Mouse (Mus musculus): ENCODE measurements around the gene Icosl. TPM values are rescaled to one million over a fixed set of nuclear protein-coding genes. Genes with fewer than 3 reads are reported as not detected.

Icosl gene
- polyA plus RNA-seq, 1 experiment from 2014 or later = 4.9 TPM

GRCm38 (mm10) chr10:78057056-78057455 is 12.0 kb upstream of the Icosl start:
- Histone ChIP-seq H3K4me1 (ENCODE audit: control insufficient read depth, insufficient read depth, low read length) (0 out of 2 replicates have a peak, but pooled peaks cover 4% of the 10 kb centered on the region), H3K27me3 (replicated peaks; ENCODE audit: control insufficient read depth, insufficient read depth, low read length) (no peaks in the 10 kb centered on the region), H3K27ac (replicated peaks; ENCODE audit: low read depth, low read length) (no peak overlapping the region), H3K4me2 (ENCODE audit: low read depth, low read length) (no peak overlapping the region), H3K36me3 (ENCODE audit: control insufficient read depth, insufficient read depth, low read length) (no peaks in the 10 kb centered on the region), H3K9ac (ENCODE audit: low read depth, low read length) (no peak overlapping the region), H3K4me3 (ENCODE audit: low read depth, low read length) (no peak overlapping the region), H3K9me3 (ENCODE audit: control insufficient read depth, low read length) (no peaks in the 10 kb centered on the region)
- WGBS = 88% methylated on average over 8 of the region's 8 CpGs
- DNase-seq (ENCODE audit: low spot score) = no peak
- no peak for ATAC-seq (ENCODE audit: low read depth)

- Histone ChIP-seq H3K4me2 (ENCODE audit: low read depth, low read length) (no peak overlapping the region), H3K9ac (ENCODE audit: low read depth, low read length) (no peak overlapping the region), H3K9me3 (ENCODE audit: control insufficient read depth, low read length) (no peaks in the 10 kb centered on the region), H3K36me3 (ENCODE audit: control insufficient read depth, insufficient read depth, low read length) (no peaks in the 10 kb centered on the region), H3K27me3 (replicated peaks; ENCODE audit: control insufficient read depth, insufficient read depth, low read length) (no peaks in the 10 kb centered on the region; the same call in 1 of the 2 replicates), H3K4me1 (ENCODE audit: control insufficient read depth, insufficient read depth, low read length) (no peaks in the 10 kb centered on the region), H3K4me3 (ENCODE audit: low read depth, low read length) (no peak overlapping the region), H3K27ac (replicated peaks; ENCODE audit: low read depth, low read length) (no peak overlapping the region)
- DNase-seq (ENCODE audit: low spot score) (no peak), ATAC-seq (ENCODE audit: low read depth) (no peak)
- WGBS = 80% methylated on average over 9 of the region's 9 CpGs
These were observed 6.0 kb upstream of the Icosl start for GRCm38 (mm10) chr10:78063122-78063521.

- ATAC-seq (ENCODE audit: low read depth) (no peak), DNase-seq (ENCODE audit: low spot score) (no peak)
- 0 out of 2 replicates have a peak, but pooled peaks cover 4% of the 10 kb centered on the region for H3K4me1 ChIP-seq (ENCODE audit: control insufficient read depth, insufficient read depth, low read length)
- H3K36me3 ChIP-seq (ENCODE audit: control insufficient read depth, insufficient read depth, low read length) = no peaks in the 10 kb centered on the region
- 40% methylated on average over 4 of the region's 4 CpGs for WGBS
- H3K27me3 ChIP-seq (replicated peaks; ENCODE audit: control insufficient read depth, insufficient read depth, low read length) = peaks cover 10% of the 10 kb centered on the region
- no peaks in the 10 kb centered on the region for H3K9me3 ChIP-seq (ENCODE audit: control insufficient read depth, low read length)
- no peak overlapping the region for H3K27ac ChIP-seq (replicated peaks; ENCODE audit: low read depth, low read length)
- no peak overlapping the region for H3K4me3 ChIP-seq (ENCODE audit: low read depth, low read length)
- no peak overlapping the region for H3K4me2 ChIP-seq (ENCODE audit: low read depth, low read length)
- no peak overlapping the region for H3K9ac ChIP-seq (ENCODE audit: low read depth, low read length)
These were observed 1.9 kb upstream of the Icosl start for GRCm38 (mm10) chr10:78067226-78067625.

- WGBS = 27% methylated on average over 11 of the region's 11 CpGs
- DNase-seq (ENCODE audit: low spot score) = no peak
- Histone ChIP-seq H3K36me3 (ENCODE audit: control insufficient read depth, insufficient read depth, low read length) (no peaks in the 10 kb centered on the region), H3K27me3 (replicated peaks; ENCODE audit: control insufficient read depth, insufficient read depth, low read length) (peaks cover 10% of the 10 kb centered on the region), H3K4me2 (ENCODE audit: low read depth, low read length) (peak overlapping the region; percentile 98), H3K27ac (replicated peaks; ENCODE audit: low read depth, low read length) (no peak overlapping the region), H3K9me3 (ENCODE audit: control insufficient read depth, low read length) (no peaks in the 10 kb centered on the region), H3K9ac (ENCODE audit: low read depth, low read length) (peak overlapping the region; percentile 74; the same call in 1 of the 2 replicates), H3K4me1 (ENCODE audit: control insufficient read depth, insufficient read depth, low read length) (0 out of 2 replicates have a peak, but pooled peaks cover 4% of the 10 kb centered on the region), H3K4me3 (ENCODE audit: low read depth, low read length) (peak overlapping the region; percentile 61)
- ATAC-seq (ENCODE audit: low read depth) = no peak
These were observed 561 bp upstream of the Icosl start for GRCm38 (mm10) chr10:78068541-78068940.

- H3K9me3 ChIP-seq (ENCODE audit: control insufficient read depth, low read length) = no peaks in the 10 kb centered on the region
- no peak overlapping the region for H3K27ac ChIP-seq (replicated peaks; ENCODE audit: low read depth, low read length)
- H3K36me3 ChIP-seq (ENCODE audit: control insufficient read depth, insufficient read depth, low read length) = no peaks in the 10 kb centered on the region
- H3K27me3 ChIP-seq (replicated peaks; ENCODE audit: control insufficient read depth, insufficient read depth, low read length) = peaks cover 6% of the 10 kb centered on the region; the same call in 1 of the 2 replicates
- no peak overlapping the region for H3K4me2 ChIP-seq (ENCODE audit: low read depth, low read length)
- 82% methylated on average over 4 of the region's 4 CpGs for WGBS
- H3K4me3 ChIP-seq (ENCODE audit: low read depth, low read length) = no peak overlapping the region
- H3K9ac ChIP-seq (ENCODE audit: low read depth, low read length) = no peak overlapping the region
- 0 out of 2 replicates have a peak, but pooled peaks cover 4% of the 10 kb centered on the region for H3K4me1 ChIP-seq (ENCODE audit: control insufficient read depth, insufficient read depth, low read length)
- no peak for DNase-seq (ENCODE audit: low spot score)
- no peak for ATAC-seq (ENCODE audit: low read depth)
These were observed 5.0 kb downstream of the Icosl start for GRCm38 (mm10) chr10:78074151-78074550.

GRCm38 (mm10) chr10:78074977-78075376 is 5.9 kb downstream of the Icosl start:
- H3K9ac ChIP-seq (ENCODE audit: low read depth, low read length) = no peak overlapping the region
- H3K9me3 ChIP-seq (ENCODE audit: control insufficient read depth, low read length) = no peaks in the 10 kb centered on the region
- no peak overlapping the region for H3K4me2 ChIP-seq (ENCODE audit: low read depth, low read length)
- H3K4me3 ChIP-seq (ENCODE audit: low read depth, low read length) = no peak overlapping the region
- no peaks in the 10 kb centered on the region for H3K27me3 ChIP-seq (replicated peaks; ENCODE audit: control insufficient read depth, insufficient read depth, low read length)
- ATAC-seq (ENCODE audit: low read depth) (no peak), DNase-seq (ENCODE audit: low spot score) (no peak)
- 75% methylated on average over 11 of the region's 11 CpGs for WGBS
- H3K4me1 ChIP-seq (ENCODE audit: control insufficient read depth, insufficient read depth, low read length) = 0 out of 2 replicates have a peak, but pooled peaks cover 1% of the 10 kb centered on the region
- no peak overlapping the region for H3K27ac ChIP-seq (replicated peaks; ENCODE audit: low read depth, low read length)
- no peaks in the 10 kb centered on the region for H3K36me3 ChIP-seq (ENCODE audit: control insufficient read depth, insufficient read depth, low read length)

- Histone ChIP-seq H3K27me3 (replicated peaks; ENCODE audit: control insufficient read depth, insufficient read depth, low read length) (no peaks in the 10 kb centered on the region), H3K4me2 (ENCODE audit: low read depth, low read length) (no peak overlapping the region), H3K27ac (replicated peaks; ENCODE audit: low read depth, low read length) (no peak overlapping the region), H3K9me3 (ENCODE audit: control insufficient read depth, low read length) (no peaks in the 10 kb centered on the region), H3K4me3 (ENCODE audit: low read depth, low read length) (no peak overlapping the region), H3K4me1 (ENCODE audit: control insufficient read depth, insufficient read depth, low read length) (no peaks in the 10 kb centered on the region; the same call in 1 of the 2 replicates), H3K36me3 (ENCODE audit: control insufficient read depth, insufficient read depth, low read length) (no peaks in the 10 kb centered on the region), H3K9ac (ENCODE audit: low read depth, low read length) (no peak overlapping the region)
- 67% methylated on average over 9 of the region's 9 CpGs for WGBS
- ATAC-seq (ENCODE audit: low read depth) (no peak), DNase-seq (ENCODE audit: low spot score) (no peak)
These were observed 8.8 kb downstream of the Icosl start for GRCm38 (mm10) chr10:78077862-78078261.

- H3K27me3 ChIP-seq (replicated peaks; ENCODE audit: control insufficient read depth, insufficient read depth, low read length) = no peaks in the 10 kb centered on the region
- ATAC-seq (ENCODE audit: low read depth) (no peak), DNase-seq (ENCODE audit: low spot score) (no peak)
- no peaks in the 10 kb centered on the region for H3K36me3 ChIP-seq (ENCODE audit: control insufficient read depth, insufficient read depth, low read length)
- no peak overlapping the region for H3K9ac ChIP-seq (ENCODE audit: low read depth, low read length)
- 77% methylated on average over 5 of the region's 5 CpGs for WGBS
- no peak overlapping the region for H3K4me2 ChIP-seq (ENCODE audit: low read depth, low read length)
- no peaks in the 10 kb centered on the region; the same call in 1 of the 2 replicates for H3K4me1 ChIP-seq (ENCODE audit: control insufficient read depth, insufficient read depth, low read length)
- no peaks in the 10 kb centered on the region for H3K9me3 ChIP-seq (ENCODE audit: control insufficient read depth, low read length)
- no peak overlapping the region for H3K4me3 ChIP-seq (ENCODE audit: low read depth, low read length)
- no peak overlapping the region for H3K27ac ChIP-seq (replicated peaks; ENCODE audit: low read depth, low read length)
These were observed 9.2 kb downstream of the Icosl start for GRCm38 (mm10) chr10:78078276-78078675.

GRCm38 (mm10) chr10:78079955-78080591 is 11.0 kb downstream of the Icosl start:
- Histone ChIP-seq H3K9me3 (ENCODE audit: control insufficient read depth, low read length) (no peaks in the 10 kb centered on the region), H3K9ac (ENCODE audit: low read depth, low read length) (no peak overlapping the region), H3K4me1 (ENCODE audit: control insufficient read depth, insufficient read depth, low read length) (no peaks in the 10 kb centered on the region; the same call in 1 of the 2 replicates), H3K27ac (replicated peaks; ENCODE audit: low read depth, low read length) (no peak overlapping the region), H3K36me3 (ENCODE audit: control insufficient read depth, insufficient read depth, low read length) (no peaks in the 10 kb centered on the region), H3K27me3 (replicated peaks; ENCODE audit: control insufficient read depth, insufficient read depth, low read length) (no peaks in the 10 kb centered on the region), H3K4me2 (ENCODE audit: low read depth, low read length) (no peak overlapping the region), H3K4me3 (ENCODE audit: low read depth, low read length) (no peak overlapping the region)
- DNase-seq (ENCODE audit: low spot score) = no peak
- no peak for ATAC-seq (ENCODE audit: low read depth)
- 66% methylated on average over 4 of the region's 4 CpGs for WGBS
